Mouse (Mus musculus) midbrain, postnatal 0 days (tissue): Measurements from ENCODE around the gene Lix1l. TPM values are rescaled to one million over a fixed set of nuclear protein-coding genes. Genes with fewer than 3 reads are reported as not detected.

Experiments
- ATAC-seq: fragments of 200-750 bp; cut with Nextera tagmentation; 2 replicates; pipeline ENCODE4 v1.8.0; 2017; ENCODE audit warnings: moderate number of reproducible peaks, mild to moderate bottlenecking, moderate TSS enrichment, moderate library complexity; ENCODE audit not compliant: low FRiP score
- DNase-seq: peaks from one replicate; pipeline ENCODE4 v3.0.0-alpha.2; 2015; ENCODE audit warnings: low spot score
- H3K27ac ChIP-seq: fragments of 300-500 bp; sonication (generic); 2 replicates; pipeline ENCODE4 v1.5.1; 2014; ENCODE audit warnings: low read depth, mild to moderate bottlenecking, low read length, mixed read lengths
- H3K27me3 ChIP-seq: fragments of 300-500 bp; sonication (generic); 2 replicates; pipeline ENCODE4 v1.6.1; 2014; ENCODE audit warnings: low read length, control low read depth, mixed read lengths; ENCODE audit not compliant: insufficient read depth
- H3K36me3 ChIP-seq: fragments of 300-500 bp; sonication (generic); 2 replicates; pipeline ENCODE4 v1.6.1; 2014; ENCODE audit warnings: low read length, control low read depth, mixed read lengths; ENCODE audit not compliant: insufficient read depth
- H3K4me1 ChIP-seq: fragments of 300-500 bp; sonication (generic); 2 replicates; pipeline ENCODE4 v1.6.1; 2014; ENCODE audit warnings: mild to moderate bottlenecking, control low read depth, antibody characterized with exemption, low read length, mixed read lengths; ENCODE audit not compliant: insufficient read depth
- H3K4me2 ChIP-seq: fragments of 300-500 bp; sonication (generic); 2 replicates; pipeline ENCODE4 v1.6.1; 2014; ENCODE audit warnings: low read depth, mild to moderate bottlenecking, low read length, mixed read lengths; ENCODE audit not compliant: poor library complexity, severe bottlenecking
- H3K4me3 ChIP-seq: fragments of 300-500 bp; sonication (generic); 2 replicates; pipeline ENCODE4 v1.5.1; 2014; ENCODE audit warnings: low read depth, mild to moderate bottlenecking, low read length, moderate library complexity
- H3K9ac ChIP-seq: fragments of 300-500 bp; sonication (generic); replicated peaks from 2 replicates; pipeline ENCODE4 v1.6.1; 2014; ENCODE audit warnings: mild to moderate bottlenecking, low read length, moderate library complexity, mixed read lengths; ENCODE audit not compliant: poor library complexity, severe bottlenecking
- H3K9me3 ChIP-seq: fragments of 300-500 bp; sonication (generic); 2 replicates; pipeline ENCODE4 v1.6.1; 2016; ENCODE audit warnings: low read length, control low read depth
- CTCF ChIP-seq: IDR thresholded peaks from 2 replicates; pipeline ENCODE4 v1.5.1; 2016; ENCODE audit warnings: antibody characterized with exemption, mild to moderate bottlenecking
- WGBS: fragments of 180-500 bp; shearing (Covaris S2); extraction: QIAGEN DNeasy Blood & Tissue Kit; methylation state at CpG from one replicate; pipeline ENCODE4 v1.1.7; 2014; 5-methylcytosine and 5-hydroxymethylcytosine counted together
- polyA plus RNA-seq: library from polyadenylated mRNA; unstranded; fragments of >200 nt; fragmentation: Nextera tagmentation; extraction: Ambion mirVana; gene quantifications from 2 replicates; pipeline ENCODE4 v1.2.1, GENCODE M21; 2015
- total RNA-seq: library from RNA; depleted of rRNA; stranded (reverse); fragments of >200 nt; gene quantifications from 2 replicates; pipeline ENCODE4 v1.2.3, GENCODE M21; 2014

Lix1l gene
- total and polyA plus RNA-seq, 2 experiments from 2014 or later: 3.2 to 52.9 TPM

GRCm38 (mm10) chr3:96635906-96636305 is 35.0 kb downstream of the Lix1l start:
- H3K4me1 ChIP-seq: peaks cover 8% of the 10 kb centered on the region; the same call in 1 of the 2 replicates
- peak overlapping the region; percentile 77 for H3K27ac ChIP-seq
- TF ChIP-seq CTCF: no peak
- DNase-seq (no peak), ATAC-seq (no peak)
- H3K4me3 ChIP-seq: peak overlapping the region; percentile 66
- peak overlapping the region; percentile 92 for H3K9ac ChIP-seq
- peak overlapping the region; percentile 95 for H3K4me2 ChIP-seq
- H3K36me3 ChIP-seq: peaks cover 10% of the 10 kb centered on the region
- H3K27me3 ChIP-seq: no peaks in the 10 kb centered on the region
- WGBS: 10% methylated on average over 15 of the region's 15 CpGs
- no peaks in the 10 kb centered on the region for H3K9me3 ChIP-seq

- Histone ChIP-seq H3K27me3 (no peaks in the 10 kb centered on the region), H3K9ac (no peak overlapping the region), H3K4me3 (peak overlapping the region; percentile 66), H3K4me2 (peak overlapping the region; percentile 95), H3K27ac (no peak overlapping the region), H3K9me3 (no peaks in the 10 kb centered on the region), H3K4me1 (peaks cover 6% of the 10 kb centered on the region; the same call in 1 of the 2 replicates), H3K36me3 (peaks cover 10% of the 10 kb centered on the region)
- 70% methylated on average over 11 of the region's 11 CpGs for WGBS
- TF ChIP-seq CTCF: no peak
- DNase-seq (no peak), ATAC-seq (no peak)
These were observed 35.5 kb downstream of the Lix1l start for GRCm38 (mm10) chr3:96636448-96636847.

GRCm38 (mm10) chr3:96639219-96639618 is 38.3 kb downstream of the Lix1l start:
- Histone ChIP-seq H3K4me2 (no peak overlapping the region), H3K9ac (no peak overlapping the region), H3K4me1 (peaks cover 6% of the 10 kb centered on the region; the same call in 1 of the 2 replicates), H3K4me3 (no peak overlapping the region), H3K9me3 (no peaks in the 10 kb centered on the region), H3K27ac (no peak overlapping the region), H3K27me3 (no peaks in the 10 kb centered on the region), H3K36me3 (peaks cover 23% of the 10 kb centered on the region)
- DNase-seq (peak; percentile 38), ATAC-seq (no peak)
- WGBS: 76% methylated on average over 1 of the region's 1 CpGs
- TF ChIP-seq CTCF: peak; percentile 65

- H3K27ac ChIP-seq: no peak within 1 kb of the TSS
- no peak within 1 kb of the TSS for H3K4me3 ChIP-seq
- H3K4me1 ChIP-seq: no peaks in the 10 kb centered on the region
- TF ChIP-seq CTCF: peak; percentile 68
- no peaks in the 10 kb centered on the region for H3K27me3 ChIP-seq
- no peak within 1 kb of the TSS for H3K9ac ChIP-seq
- 68% methylated on average over 7 of the region's 7 CpGs for WGBS
- H3K36me3 ChIP-seq: peaks cover 15% of the 10 kb centered on the region
- no peak for ATAC-seq
- peak; percentile 30 for DNase-seq
- no peaks in the 10 kb centered on the region for H3K9me3 ChIP-seq
- H3K4me2 ChIP-seq: no peak within 1 kb of the TSS
These were observed 44.2 kb downstream of the Lix1l start, which contains the start of gene Itga10 for GRCm38 (mm10) chr3:96645018-96645649. Itga10 (plus strand) TSS chr3:96645584.

GRCm38 (mm10) chr3:96647365-96647764 is 46.4 kb downstream of the Lix1l start:
- no peaks in the 10 kb centered on the region for H3K9me3 ChIP-seq
- no peaks in the 10 kb centered on the region for H3K27me3 ChIP-seq
- TF ChIP-seq CTCF: no peak
- ATAC-seq: no peak
- DNase-seq: no peak
- H3K9ac ChIP-seq: no peak overlapping the region
- 84% methylated on average over 3 of the region's 3 CpGs for WGBS
- H3K4me3 ChIP-seq: no peak overlapping the region
- no peak overlapping the region for H3K4me2 ChIP-seq
- no peak overlapping the region for H3K27ac ChIP-seq
- H3K4me1 ChIP-seq: no peaks in the 10 kb centered on the region
- peaks cover 13% of the 10 kb centered on the region for H3K36me3 ChIP-seq

GRCm38 (mm10) chr3:96660901-96661300 is 60.0 kb downstream of the Lix1l start:
- Histone ChIP-seq H3K27ac (no peak overlapping the region), H3K4me2 (no peak overlapping the region), H3K27me3 (no peaks in the 10 kb centered on the region), H3K4me1 (peaks cover 5% of the 10 kb centered on the region; the same call in 1 of the 2 replicates), H3K36me3 (peaks cover 6% of the 10 kb centered on the region), H3K9me3 (no peaks in the 10 kb centered on the region), H3K9ac (no peak overlapping the region), H3K4me3 (no peak overlapping the region)
- ATAC-seq (no peak), DNase-seq (no peak)
- 90% methylated on average over 2 of the region's 2 CpGs for WGBS
- TF ChIP-seq CTCF: no peak
